Mouse (Mus musculus): ENCODE measurements around the gene Lat2. TPM values are rescaled to one million over a fixed set of nuclear protein-coding genes. Genes with fewer than 3 reads are reported as not detected.

The Lat2 gene
- polyA plus RNA-seq, 1 experiment, result 0.83 TPM

- Histone ChIP-seq H3K4me1 (ENCODE audit: control insufficient read depth, insufficient read depth, insufficient read length, low read length) (peaks cover 12% of the 10 kb centered on the region; the same call in 1 of the 2 replicates), H3K4me3 (ENCODE audit: insufficient read depth, low read depth, low read length) (no peak overlapping the region), H3K27ac (replicated peaks; ENCODE audit: low read depth, low read length) (no peak overlapping the region)
These were observed 14.7 kb upstream of the Lat2 start for GRCm38 (mm10) chr5:134629508-134629907.

DNA sequence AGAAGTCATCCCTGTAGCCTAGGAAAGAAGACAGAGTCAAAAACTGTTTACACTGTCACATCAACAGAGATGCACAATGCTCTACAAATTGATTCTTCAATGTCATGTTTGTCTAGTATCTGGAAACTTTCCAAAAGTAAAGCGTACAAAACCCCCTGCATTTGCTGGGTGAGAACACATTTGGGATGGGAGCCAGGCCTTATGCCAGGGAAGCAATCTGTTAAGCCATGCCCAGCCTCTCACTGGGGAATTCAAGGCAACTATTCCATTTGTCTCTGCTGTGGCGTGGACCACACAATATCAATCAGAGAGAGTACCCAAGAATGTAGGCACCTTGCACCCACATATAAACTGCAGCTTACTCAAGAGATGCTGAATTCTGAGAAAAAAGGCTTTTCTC, 7.2 kb upstream of the Lat2 start:
- Histone ChIP-seq H3K4me1 (ENCODE audit: control insufficient read depth, insufficient read depth, insufficient read length, low read length) (no peaks in the 10 kb centered on the region), H3K4me3 (ENCODE audit: insufficient read depth, low read depth, low read length) (no peak overlapping the region), H3K27ac (replicated peaks; ENCODE audit: low read depth, low read length) (no peak overlapping the region)

GRCm38 (mm10) chr5:134621099-134621640, 6.3 kb upstream of the Lat2 start:
- no peak overlapping the region for H3K27ac ChIP-seq (replicated peaks; ENCODE audit: low read depth, low read length)
- no peaks in the 10 kb centered on the region for H3K4me1 ChIP-seq (ENCODE audit: control insufficient read depth, insufficient read depth, insufficient read length, low read length)
- H3K4me3 ChIP-seq (ENCODE audit: insufficient read depth, low read depth, low read length), result no peak overlapping the region

DNA sequence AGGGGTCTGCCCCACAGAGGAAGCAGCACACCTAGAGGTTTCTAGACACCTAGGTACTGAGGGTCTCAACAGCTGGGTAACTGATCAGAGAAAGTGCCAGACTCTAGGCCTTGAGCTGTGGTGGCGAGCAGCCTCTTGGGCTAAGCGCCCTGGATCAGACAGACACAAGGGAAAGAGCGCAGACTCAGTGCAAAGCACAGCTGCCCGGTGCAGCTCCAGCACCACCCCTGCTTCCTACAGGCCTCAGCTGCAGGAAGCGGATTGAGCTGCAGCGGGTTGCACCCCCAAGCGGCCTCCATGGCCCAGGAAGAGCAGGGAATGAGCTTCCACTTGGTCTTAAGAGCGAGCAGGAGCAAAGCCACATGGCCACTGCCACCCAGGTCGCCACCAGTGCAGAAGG, 5.6 kb upstream of the Lat2 start:
- no peaks in the 10 kb centered on the region for H3K4me1 ChIP-seq (ENCODE audit: control insufficient read depth, insufficient read depth, insufficient read length, low read length)
- no peak overlapping the region for H3K4me3 ChIP-seq (ENCODE audit: insufficient read depth, low read depth, low read length)
- H3K27ac ChIP-seq (replicated peaks; ENCODE audit: low read depth, low read length), result no peak overlapping the region

DNA sequence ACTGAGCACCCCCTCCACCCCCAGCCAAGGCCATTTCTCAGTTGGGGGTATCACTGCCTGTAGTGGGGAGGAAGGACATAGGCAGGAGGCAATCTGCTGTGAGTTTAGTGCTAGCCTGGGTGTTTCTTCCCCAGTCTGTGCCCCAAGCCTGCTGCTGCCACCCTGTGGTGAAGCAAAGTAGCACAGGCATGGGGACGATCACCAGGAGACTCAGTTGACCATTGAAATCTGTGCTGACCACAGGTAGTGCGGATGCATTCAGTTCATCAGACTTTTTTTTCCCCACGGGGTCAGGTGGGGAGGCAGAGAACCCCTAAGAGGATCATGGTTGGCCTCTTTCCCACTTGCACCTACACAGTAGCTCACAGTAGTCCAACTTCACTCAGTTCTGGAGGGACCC, 2.2 kb upstream of the Lat2 start:
- Histone ChIP-seq H3K27ac (replicated peaks; ENCODE audit: low read depth, low read length) (no peak overlapping the region), H3K4me1 (ENCODE audit: control insufficient read depth, insufficient read depth, insufficient read length, low read length) (no peaks in the 10 kb centered on the region), H3K4me3 (ENCODE audit: insufficient read depth, low read depth, low read length) (no peak overlapping the region)

GRCm38 (mm10) chr5:134615780-134616179, 955 bp upstream of the Lat2 start:
- no peaks in the 10 kb centered on the region for H3K4me1 ChIP-seq (ENCODE audit: control insufficient read depth, insufficient read depth, insufficient read length, low read length)
- 0 out of 2 replicates have a peak overlapping the region, but pooled peaks have one; percentile 1 for H3K27ac ChIP-seq (replicated peaks; ENCODE audit: low read depth, low read length)
- no peak overlapping the region for H3K4me3 ChIP-seq (ENCODE audit: insufficient read depth, low read depth, low read length)

DNA sequence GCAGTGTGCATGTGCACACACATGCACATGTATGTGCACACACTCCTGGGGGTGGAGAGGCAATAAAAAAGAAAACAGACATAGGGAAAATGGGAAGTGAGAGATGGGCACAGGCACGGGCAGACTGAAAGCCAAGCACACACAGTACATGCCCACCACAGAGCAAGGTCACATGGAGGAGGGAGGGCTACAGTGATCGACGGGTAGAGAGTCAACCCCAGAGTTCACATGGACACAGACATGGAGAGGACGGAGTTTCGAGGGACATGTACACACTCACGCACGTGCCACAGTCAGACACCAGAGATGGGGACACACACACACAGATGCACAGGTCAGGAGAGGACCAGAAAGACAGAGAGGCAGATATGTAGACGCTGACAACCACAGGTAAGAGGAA, 555 bp upstream of the Lat2 start:
- no peaks in the 10 kb centered on the region for H3K4me1 ChIP-seq (ENCODE audit: control insufficient read depth, insufficient read depth, insufficient read length, low read length)

GRCm38 (mm10) chr5:134614296-134614695, 529 bp downstream of the Lat2 start:
- peak overlapping the region; percentile 61 for H3K27ac ChIP-seq (replicated peaks; ENCODE audit: low read depth, low read length)

More for the DNA sequence above, 555 bp upstream of the Lat2 start:
- Histone ChIP-seq H3K4me3 (ENCODE audit: insufficient read depth, low read depth, low read length) (no peak overlapping the region), H3K27ac (replicated peaks; ENCODE audit: low read depth, low read length) (0 out of 2 replicates have a peak overlapping the region, but pooled peaks have one; percentile 1)

GRCm38 (mm10) chr5:134613727-134614126, 1.1 kb downstream of the Lat2 start:
- H3K4me3 ChIP-seq (ENCODE audit: insufficient read depth, low read depth, low read length), result peak overlapping the region; percentile 33; the same call in 1 of the 2 replicates
- H3K4me1 ChIP-seq (ENCODE audit: control insufficient read depth, insufficient read depth, insufficient read length, low read length), result no peaks in the 10 kb centered on the region
- peak overlapping the region; percentile 61 for H3K27ac ChIP-seq (replicated peaks; ENCODE audit: low read depth, low read length)

More at GRCm38 (mm10) chr5:134614296-134614695, 529 bp downstream of the Lat2 start:
- H3K4me1 ChIP-seq (ENCODE audit: control insufficient read depth, insufficient read depth, insufficient read length, low read length), result no peaks in the 10 kb centered on the region
- peak overlapping the region; percentile 33 for H3K4me3 ChIP-seq (ENCODE audit: insufficient read depth, low read depth, low read length)

DNA sequence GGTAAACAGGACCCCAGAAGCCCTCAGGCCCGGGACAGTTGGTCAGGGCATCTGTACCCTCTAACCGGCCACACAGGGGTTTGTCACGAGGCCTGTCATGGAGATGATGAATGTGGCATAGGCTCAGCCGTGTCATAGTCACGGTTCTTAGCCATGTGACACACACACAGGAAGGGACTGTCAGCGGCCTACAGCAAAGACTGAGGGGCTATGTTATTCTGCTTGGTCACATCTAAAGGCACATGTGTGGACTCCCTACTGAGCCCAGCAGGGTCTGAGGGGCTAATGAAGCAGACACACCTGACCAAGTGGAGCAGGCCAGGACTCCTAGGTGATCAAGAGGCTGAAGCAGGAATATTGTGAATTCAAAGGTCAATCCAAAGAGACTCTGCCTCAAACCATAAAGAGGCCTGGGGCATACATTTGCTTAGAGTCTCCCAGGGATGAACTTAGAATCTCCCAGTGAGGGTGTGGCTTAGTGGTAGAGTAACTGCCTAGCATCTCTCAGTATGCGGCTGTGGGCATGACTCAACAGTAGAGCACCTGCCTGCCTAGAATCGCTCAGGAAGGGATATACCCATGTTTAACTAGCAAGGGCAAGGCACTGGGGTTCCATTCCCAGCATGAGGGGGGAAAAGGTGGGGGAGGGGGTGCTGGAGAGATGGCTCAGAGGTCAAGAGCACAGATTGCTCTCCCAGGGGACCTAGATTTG, 2.9 kb downstream of the Lat2 start:
- Histone ChIP-seq H3K4me3 (ENCODE audit: insufficient read depth, low read depth, low read length) (no peak overlapping the region), H3K4me1 (ENCODE audit: control insufficient read depth, insufficient read depth, insufficient read length, low read length) (no peaks in the 10 kb centered on the region), H3K27ac (replicated peaks; ENCODE audit: low read depth, low read length) (no peak overlapping the region)

GRCm38 (mm10) chr5:134609916-134610643, 4.7 kb downstream of the Lat2 start:
- Histone ChIP-seq H3K4me1 (ENCODE audit: control insufficient read depth, insufficient read depth, insufficient read length, low read length) (no peaks in the 10 kb centered on the region), H3K27ac (replicated peaks; ENCODE audit: low read depth, low read length) (no peak overlapping the region), H3K4me3 (ENCODE audit: insufficient read depth, low read depth, low read length) (no peak overlapping the region)

DNA sequence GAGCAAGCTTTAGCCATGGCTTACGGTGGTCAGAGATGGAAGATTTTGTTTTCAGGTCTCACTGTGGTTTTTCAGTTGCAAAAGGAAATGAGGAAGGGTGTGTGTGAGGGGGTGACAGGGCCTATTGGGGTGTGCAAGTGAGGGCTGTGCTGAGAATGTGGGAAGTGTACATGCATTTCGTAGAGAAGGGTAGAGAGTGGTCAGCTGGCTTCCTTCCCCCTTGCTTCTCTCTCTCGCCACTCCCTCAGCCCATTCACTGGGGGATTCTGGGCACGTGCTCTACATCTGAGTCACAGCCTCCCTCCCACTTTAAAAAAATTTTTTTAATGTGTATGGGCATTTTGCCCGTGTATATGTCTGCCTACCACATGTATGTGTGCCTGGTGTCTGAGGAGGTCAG, 7.7 kb downstream of the Lat2 start:
- Histone ChIP-seq H3K4me1 (ENCODE audit: control insufficient read depth, insufficient read depth, insufficient read length, low read length) (no peaks in the 10 kb centered on the region), H3K27ac (replicated peaks; ENCODE audit: low read depth, low read length) (no peak overlapping the region), H3K4me3 (ENCODE audit: insufficient read depth, low read depth, low read length) (no peak overlapping the region)

DNA sequence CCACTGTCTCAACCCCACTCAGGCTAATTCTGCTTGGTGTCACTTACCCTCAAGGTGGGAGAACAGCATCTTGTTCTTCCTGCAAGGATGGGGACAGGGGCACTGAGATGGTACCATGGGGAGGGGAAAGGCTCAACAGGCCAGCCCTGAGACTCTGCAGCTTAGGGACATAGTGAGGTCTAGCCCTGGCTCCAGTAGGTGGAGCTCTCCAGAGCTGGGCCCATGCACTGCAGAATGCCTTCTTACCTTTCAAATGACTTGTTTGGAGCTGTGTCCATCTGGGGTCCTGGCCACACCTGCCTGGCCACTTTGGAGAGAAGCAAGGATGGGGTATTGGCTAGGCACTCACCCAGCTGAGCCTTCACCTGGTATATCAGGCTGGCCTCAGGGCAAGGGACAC, 8.5 kb downstream of the Lat2 start:
- H3K4me1 ChIP-seq (ENCODE audit: control insufficient read depth, insufficient read depth, insufficient read length, low read length), result no peaks in the 10 kb centered on the region
- no peak overlapping the region for H3K27ac ChIP-seq (replicated peaks; ENCODE audit: low read depth, low read length)
- no peak overlapping the region for H3K4me3 ChIP-seq (ENCODE audit: insufficient read depth, low read depth, low read length)

DNA sequence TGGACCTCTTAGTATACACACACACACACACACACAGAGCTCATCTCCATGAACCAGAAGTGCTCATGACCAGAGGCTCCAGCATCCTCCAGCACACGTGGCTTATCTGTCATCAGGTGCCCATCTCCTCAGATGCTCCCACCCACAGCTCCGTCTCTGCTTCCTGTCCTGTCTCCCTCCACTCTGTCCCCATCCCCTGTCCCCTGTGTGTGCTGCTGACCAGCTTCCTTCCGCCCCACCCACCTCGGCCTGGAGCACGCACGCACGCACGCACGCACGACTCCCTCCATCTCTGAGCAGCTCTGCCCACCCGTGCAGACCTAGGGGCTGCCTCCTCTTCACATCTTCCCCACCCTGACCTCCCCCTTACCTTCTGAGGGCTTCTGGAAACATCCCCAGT, 10.4 kb downstream of the Lat2 start:
- no peak overlapping the region for H3K4me3 ChIP-seq (ENCODE audit: insufficient read depth, low read depth, low read length)
- H3K4me1 ChIP-seq (ENCODE audit: control insufficient read depth, insufficient read depth, insufficient read length, low read length), result no peaks in the 10 kb centered on the region
- no peak overlapping the region for H3K27ac ChIP-seq (replicated peaks; ENCODE audit: low read depth, low read length)

DNA sequence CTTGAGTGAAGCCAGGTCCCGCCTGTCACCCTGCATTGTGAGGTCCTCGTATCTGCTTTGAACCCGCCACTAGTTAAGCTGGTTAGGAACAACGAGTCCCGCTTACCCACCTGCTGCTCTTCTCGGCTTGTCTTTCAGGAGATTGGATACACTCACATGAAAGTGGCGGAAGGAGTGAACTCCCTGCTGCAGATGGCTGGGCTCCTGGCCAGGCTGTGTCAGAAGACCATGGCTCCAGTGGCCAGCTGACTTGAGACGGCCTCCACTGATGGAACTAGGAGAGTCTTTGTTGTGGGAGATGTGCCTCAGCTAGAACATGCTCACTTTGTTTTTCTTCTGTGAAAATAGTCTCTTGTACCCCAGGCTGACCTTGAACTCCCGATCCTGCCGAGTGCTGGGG, 17.1 kb downstream of the Lat2 start:
- Histone ChIP-seq H3K27ac (replicated peaks; ENCODE audit: low read depth, low read length) (no peak overlapping the region), H3K4me1 (ENCODE audit: control insufficient read depth, insufficient read depth, insufficient read length, low read length) (no peaks in the 10 kb centered on the region), H3K4me3 (ENCODE audit: insufficient read depth, low read depth, low read length) (no peak overlapping the region)

Data from brown adipose tissue, adult 24 weeks (tissue).